Mouse (Mus musculus): Measurements from ENCODE around the gene Mgat5b.
"Not testable (repeated sequence)": the region's sequence is repeated elsewhere in the genome, so short reads cannot be mapped to it uniquely, and the experiment has no call there.

Gene Mgat5b

GRCm38 (mm10) chr11:116918323-116919185, at the start of gene Mgat5b:
TSS of gene Mgat5b (plus strand) at chr11:116918863.
- CTCF ChIA-PET, result interaction anchor here (0.8 kb wide), 1 partner anchor 153 kb away, joined by 3 read pairs; no protein-coding TSS in a partner anchor

- CTCF ChIA-PET, result interaction anchor here (0.6 kb wide), 1 partner anchor 15 kb away, joined by 11 read pairs; no protein-coding TSS in a partner anchor
These were observed 49.4 kb upstream of the Mgat5b start for GRCm38 (mm10) chr11:116869223-116869622.

- CTCF ChIA-PET, result interaction anchor here (0.6 kb wide), 1 partner anchor 16 kb away, joined by 11 read pairs; no protein-coding TSS in a partner anchor
These were observed 49.0 kb upstream of the Mgat5b start for GRCm38 (mm10) chr11:116869641-116870040.

GRCm38 (mm10) chr11:116871538-116871937, 47.1 kb upstream of the Mgat5b start:
- CTCF ChIA-PET, result no interaction called here

- CTCF ChIA-PET, result no interaction called here
These were observed 44.7 kb upstream of the Mgat5b start for GRCm38 (mm10) chr11:116873987-116874386.

- CTCF ChIA-PET, result no interaction called here
These were observed 40.2 kb upstream of the Mgat5b start for GRCm38 (mm10) chr11:116878454-116878853.

GRCm38 (mm10) chr11:116880839-116881238, 37.8 kb upstream of the Mgat5b start:
- CTCF ChIA-PET, result interaction anchor here (0.8 kb wide), 1 partner anchor 137 kb away, joined by 16 read pairs; no protein-coding TSS in a partner anchor

- CTCF ChIA-PET, result no interaction called here
These were observed 37.2 kb upstream of the Mgat5b start for GRCm38 (mm10) chr11:116881440-116881839.

GRCm38 (mm10) chr11:116882446-116882845, 36.2 kb upstream of the Mgat5b start:
- CTCF ChIA-PET, result interaction anchor here (0.6 kb wide), 1 partner anchor 65 kb away, joined by 5 read pairs; no protein-coding TSS in a partner anchor

GRCm38 (mm10) chr11:116884061-116884460, 34.6 kb upstream of the Mgat5b start:
- CTCF ChIA-PET, result no interaction called here

GRCm38 (mm10) chr11:116885275-116886151, 33.1 kb upstream of the Mgat5b start:
- CTCF ChIA-PET, result interaction anchor here (0.6 to 0.9 kb wide), 4 partner anchors 134 to 1072 kb away, joined by 3 to 11 read pairs (median 4); partner anchors contain the start of gene Caskin2

- CTCF ChIA-PET, result interaction anchor here (0.6 to 0.8 kb wide), 2 partner anchors 12 to 420 kb away, joined by 3 to 4 read pairs; no protein-coding TSS in a partner anchor
These were observed 31.5 kb upstream of the Mgat5b start for GRCm38 (mm10) chr11:116887136-116887535.

GRCm38 (mm10) chr11:116893532-116894442, 24.9 kb upstream of the Mgat5b start:
- CTCF ChIA-PET, result no interaction called here

GRCm38 (mm10) chr11:116895402-116895801, 23.3 kb upstream of the Mgat5b start:
- CTCF ChIA-PET, result no interaction called here

- CTCF ChIA-PET, result interaction anchor here (0.9 kb wide), 1 partner anchor 12 kb away, joined by 3 read pairs; no protein-coding TSS in a partner anchor
These were observed 19.4 kb upstream of the Mgat5b start for GRCm38 (mm10) chr11:116899247-116899646.

GRCm38 (mm10) chr11:116902588-116902987, 16.1 kb upstream of the Mgat5b start:
- CTCF ChIA-PET, result not testable (repeated sequence)

- CTCF ChIA-PET, result no interaction called here
These were observed 12.8 kb upstream of the Mgat5b start for GRCm38 (mm10) chr11:116905741-116906456.

GRCm38 (mm10) chr11:116913573-116913972, 5.1 kb upstream of the Mgat5b start:
- CTCF ChIA-PET, result no interaction called here

GRCm38 (mm10) chr11:116914267-116914885, 4.3 kb upstream of the Mgat5b start:
- CTCF ChIA-PET, result interaction anchor here (0.6 kb wide), 1 partner anchor 143 kb away, joined by 6 read pairs; no protein-coding TSS in a partner anchor

- CTCF ChIA-PET, result no interaction called here
These were observed 3.4 kb upstream of the Mgat5b start for GRCm38 (mm10) chr11:116915241-116915640.
